Mouse (Mus musculus): Measurements from ENCODE around the gene Plekhn1. TPM values are rescaled to one million over a fixed set of nuclear protein-coding genes. Genes with fewer than 3 reads are reported as not detected.

Plekhn1 gene
- total RNA-seq, 1 experiment from 2014 or later: 19.0 TPM

DNA sequence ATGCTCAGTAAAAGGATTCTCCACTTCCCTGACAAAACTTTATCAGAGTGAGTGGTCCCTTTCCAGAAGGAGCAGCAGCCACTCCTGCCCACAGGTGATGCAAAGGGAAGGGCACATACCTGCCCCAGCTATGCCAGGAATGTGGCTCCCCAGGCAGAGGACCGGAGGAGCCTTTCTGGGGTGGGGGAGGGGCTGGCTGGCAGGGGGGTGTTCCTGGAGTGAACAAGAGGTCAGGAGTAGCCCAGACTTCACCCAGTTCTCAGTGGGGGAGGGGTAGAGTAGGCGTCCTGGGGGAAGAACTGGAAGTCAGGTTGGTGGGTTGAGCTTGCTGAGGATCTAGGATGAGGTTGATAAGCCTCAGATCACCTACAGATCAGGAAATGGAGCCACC is 41.5 kb downstream of the Plekhn1 start:
- ATAC-seq (replicated peaks in 1 of 2; ENCODE audit: insufficient read depth in 1 of 2, low FRiP score in 2 of 2, low TSS enrichment in 1 of 2, low read depth in 1 of 2, poor library complexity in 2 of 2, severe bottlenecking in 2 of 2): no peak

DNA sequence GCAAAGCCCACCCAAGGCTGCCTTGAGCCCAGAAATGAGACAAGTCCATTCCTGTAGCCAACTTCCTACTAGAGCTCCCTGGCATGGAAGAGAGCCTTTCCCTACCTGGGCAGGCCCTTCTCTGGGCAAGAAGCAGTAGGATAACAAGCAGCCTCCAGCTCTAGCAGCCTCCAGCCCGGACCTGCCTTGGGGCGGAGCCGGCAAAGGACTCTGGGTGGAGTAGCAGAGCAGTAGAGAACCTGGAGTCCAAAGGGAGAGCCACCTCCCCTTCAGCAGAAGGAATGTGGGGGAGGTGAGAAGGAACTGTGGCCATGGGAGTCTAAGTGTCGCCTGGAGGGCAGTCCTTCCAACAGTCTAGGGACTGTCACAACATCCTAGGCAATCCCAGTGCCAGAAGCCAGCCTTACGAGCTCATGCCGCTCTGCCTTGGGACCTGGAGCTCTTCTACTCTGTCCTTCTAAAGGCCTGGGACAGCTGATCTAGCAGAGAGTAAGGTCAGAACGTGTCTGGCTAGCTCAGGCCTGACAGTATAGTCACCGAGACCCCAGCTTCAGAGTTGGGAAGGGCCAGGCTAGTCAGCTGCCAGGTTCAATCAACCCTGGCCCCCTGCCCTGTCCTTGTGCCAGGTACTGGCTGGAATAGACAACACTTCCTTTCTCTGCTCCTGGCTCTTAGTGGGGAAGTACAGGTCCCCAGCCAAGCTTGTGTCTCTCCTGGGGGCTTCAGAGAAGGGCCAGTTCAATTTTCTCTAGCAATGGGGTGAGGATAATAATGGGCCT is 42.0 kb downstream of the Plekhn1 start:
- no peak for ATAC-seq (replicated peaks in 1 of 2; ENCODE audit: insufficient read depth in 1 of 2, low FRiP score in 2 of 2, low TSS enrichment in 1 of 2, low read depth in 1 of 2, poor library complexity in 2 of 2, severe bottlenecking in 2 of 2)

DNA sequence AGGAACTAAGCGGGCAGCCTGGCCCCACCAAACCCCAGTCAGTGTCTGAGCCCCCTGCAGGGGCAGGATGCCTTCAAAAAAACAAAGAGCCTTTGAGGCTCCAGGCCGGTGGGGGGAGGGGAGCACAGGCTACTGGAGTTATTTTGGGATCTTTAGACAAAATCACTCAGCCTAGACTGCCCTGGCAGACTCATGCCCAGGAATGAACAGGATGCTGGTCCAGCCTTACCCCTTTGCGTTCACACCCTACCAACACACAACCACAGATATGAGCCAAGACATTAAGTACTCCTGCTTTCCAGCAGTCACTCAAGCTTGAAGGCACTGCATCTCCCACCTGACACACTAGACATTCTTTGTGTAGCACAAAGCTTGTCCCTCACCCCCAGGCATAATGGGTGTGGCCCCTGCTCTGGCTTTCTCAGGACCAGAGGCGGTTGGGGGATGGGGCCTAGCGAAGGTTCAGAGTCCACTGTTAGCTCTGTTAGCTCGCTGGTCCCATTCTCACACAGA is 45.8 kb downstream of the Plekhn1 start:
- no peak for ATAC-seq (replicated peaks in 1 of 2; ENCODE audit: insufficient read depth in 1 of 2, low FRiP score in 2 of 2, low TSS enrichment in 1 of 2, low read depth in 1 of 2, poor library complexity in 2 of 2, severe bottlenecking in 2 of 2)

DNA sequence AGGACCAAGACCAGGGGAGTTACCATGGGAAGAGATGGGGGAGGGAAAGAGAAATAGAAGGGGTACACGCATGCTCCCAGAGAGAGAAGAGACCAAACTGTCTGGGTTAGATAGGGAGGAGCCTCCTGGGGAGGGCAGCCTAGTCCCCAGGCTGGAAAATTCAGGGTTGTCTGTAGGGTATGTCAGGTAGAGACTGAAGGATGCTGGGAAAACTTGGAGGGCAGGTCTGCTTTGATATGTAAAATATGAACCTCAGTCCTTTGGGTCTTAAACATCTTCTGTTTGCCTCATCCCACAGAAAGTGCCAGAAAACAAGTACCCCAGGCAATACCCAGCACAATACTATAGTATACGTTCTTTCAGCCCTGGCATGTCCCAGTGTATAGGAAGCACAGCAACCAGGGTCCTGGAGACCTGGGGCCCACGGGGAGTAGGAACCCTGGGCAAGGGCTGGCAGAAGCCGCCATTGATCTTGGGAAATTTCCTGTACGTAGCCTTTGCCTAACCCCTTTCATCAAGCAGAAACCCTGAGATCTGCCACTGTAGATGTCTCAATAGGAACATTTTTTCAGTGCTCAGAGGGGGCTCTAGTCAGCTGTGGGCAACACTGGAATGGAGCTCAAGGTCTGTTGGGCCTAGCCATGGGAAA is 46.4 kb downstream of the Plekhn1 start:
- peak; percentile 19 to 50; a peak in 1 of 4 replicates for ATAC-seq (replicated peaks in 1 of 2; ENCODE audit: insufficient read depth in 1 of 2, low FRiP score in 2 of 2, low TSS enrichment in 1 of 2, low read depth in 1 of 2, poor library complexity in 2 of 2, severe bottlenecking in 2 of 2)

DNA sequence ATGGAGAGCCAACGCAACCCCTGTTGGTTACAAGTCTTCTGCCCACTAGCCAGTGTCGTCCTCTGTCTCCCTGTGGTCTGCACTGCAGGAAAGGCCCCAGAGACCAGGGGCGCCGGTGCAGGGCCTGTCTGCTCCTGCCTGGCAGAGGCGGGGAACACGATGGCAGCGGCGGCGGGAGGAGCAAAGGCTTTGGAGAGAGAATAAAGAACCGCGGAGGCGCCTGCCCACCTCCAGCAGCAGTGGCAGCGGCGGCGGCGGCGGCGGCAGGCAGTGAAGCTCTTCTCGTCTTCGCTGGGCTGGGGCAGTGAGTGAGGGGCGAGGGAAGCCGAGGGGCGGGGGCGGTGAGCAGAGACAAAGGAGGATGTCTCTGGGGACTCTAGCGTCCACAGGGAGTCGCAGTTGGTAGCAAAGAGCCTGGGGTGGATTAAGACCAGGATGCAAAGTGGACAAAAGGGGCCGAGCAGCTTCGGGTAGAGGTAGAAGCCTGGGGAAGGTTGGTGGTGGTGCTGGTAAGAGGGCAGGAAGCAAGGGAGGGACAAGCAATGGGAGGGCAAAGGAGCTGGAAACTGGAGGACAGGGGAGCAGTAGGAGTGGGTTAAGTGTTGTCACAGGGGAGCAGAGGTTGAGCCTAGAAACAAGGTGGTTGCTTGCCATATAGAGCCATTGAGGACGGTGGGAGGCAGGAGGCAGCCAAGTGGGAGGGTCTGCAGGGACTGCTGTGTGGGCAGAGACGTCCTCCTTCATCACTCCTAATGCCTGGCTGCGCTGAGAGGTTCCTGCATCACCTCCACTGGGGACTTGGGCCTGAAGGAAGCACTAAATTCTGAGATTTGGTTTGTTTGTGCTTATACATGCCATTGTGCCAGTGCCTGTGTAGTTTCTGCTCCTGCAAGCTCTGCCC is 48.5 kb downstream of the Plekhn1 start:
- ATAC-seq (replicated peaks in 1 of 2; ENCODE audit: insufficient read depth in 1 of 2, low FRiP score in 2 of 2, low TSS enrichment in 1 of 2, low read depth in 1 of 2, poor library complexity in 2 of 2, severe bottlenecking in 2 of 2): peak in 1 of 2 experiments; percentile 29; a peak in 1 of 4 replicates

DNA sequence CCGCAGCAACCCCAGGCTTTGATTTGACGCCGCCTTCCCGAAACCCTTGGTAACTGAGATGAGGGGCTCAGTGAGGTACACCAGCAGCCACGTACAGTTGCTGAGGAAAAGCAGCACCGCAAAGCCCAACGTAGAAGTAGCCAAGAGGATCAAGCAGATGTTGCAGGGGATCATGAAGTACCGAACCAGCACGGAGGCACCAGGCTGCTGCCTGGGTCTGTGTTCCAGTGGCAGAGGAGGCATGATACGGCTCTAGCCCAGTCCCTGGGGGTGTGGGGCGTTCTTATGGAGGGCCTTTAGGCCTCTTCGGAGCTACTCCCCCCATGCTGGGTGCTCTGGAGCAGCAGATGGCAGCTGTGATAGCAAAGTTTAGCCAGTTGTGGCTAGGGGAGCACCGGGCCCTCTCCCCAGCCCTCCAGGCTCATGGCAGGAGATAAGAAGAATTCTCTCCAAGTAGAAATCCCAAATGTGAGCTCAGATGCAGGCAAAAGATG is 49.2 kb downstream of the Plekhn1 start:
- ATAC-seq (replicated peaks in 1 of 2; ENCODE audit: insufficient read depth in 1 of 2, low FRiP score in 2 of 2, low TSS enrichment in 1 of 2, low read depth in 1 of 2, poor library complexity in 2 of 2, severe bottlenecking in 2 of 2): no peak

DNA sequence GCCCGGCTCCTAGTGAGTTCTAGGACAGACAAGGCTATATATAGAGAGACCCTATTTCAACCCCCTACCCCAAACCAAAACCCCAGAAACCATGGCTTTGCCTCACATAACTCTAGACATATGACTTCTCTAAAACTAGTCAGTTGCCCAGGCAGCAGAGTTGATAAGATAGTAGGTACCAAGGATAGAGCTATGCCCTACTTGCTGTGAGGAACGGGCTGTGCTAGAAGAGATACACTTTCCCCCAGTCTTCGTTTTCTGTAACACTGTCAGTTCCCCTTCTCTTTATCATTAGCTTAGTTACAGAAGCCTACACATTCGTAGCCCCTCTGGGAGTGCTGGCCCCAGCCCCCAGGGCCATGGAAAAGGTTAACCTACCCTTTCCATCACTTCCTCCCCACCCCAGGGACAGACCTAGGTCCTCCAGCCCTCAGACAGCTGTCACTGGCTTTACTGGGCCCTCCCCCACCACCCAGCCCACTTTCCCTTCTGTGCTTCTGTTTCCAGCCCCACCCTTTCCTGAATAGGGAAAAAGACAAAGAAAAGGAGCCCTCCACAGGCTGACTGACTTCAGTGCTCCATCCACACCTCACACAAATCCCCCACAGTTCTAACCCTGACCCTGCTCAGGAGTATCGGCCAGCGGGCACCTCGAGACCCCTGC is 50.2 kb downstream of the Plekhn1 start:
- ATAC-seq (replicated peaks in 1 of 2; ENCODE audit: insufficient read depth in 1 of 2, low FRiP score in 2 of 2, low TSS enrichment in 1 of 2, low read depth in 1 of 2, poor library complexity in 2 of 2, severe bottlenecking in 2 of 2): no peak

DNA sequence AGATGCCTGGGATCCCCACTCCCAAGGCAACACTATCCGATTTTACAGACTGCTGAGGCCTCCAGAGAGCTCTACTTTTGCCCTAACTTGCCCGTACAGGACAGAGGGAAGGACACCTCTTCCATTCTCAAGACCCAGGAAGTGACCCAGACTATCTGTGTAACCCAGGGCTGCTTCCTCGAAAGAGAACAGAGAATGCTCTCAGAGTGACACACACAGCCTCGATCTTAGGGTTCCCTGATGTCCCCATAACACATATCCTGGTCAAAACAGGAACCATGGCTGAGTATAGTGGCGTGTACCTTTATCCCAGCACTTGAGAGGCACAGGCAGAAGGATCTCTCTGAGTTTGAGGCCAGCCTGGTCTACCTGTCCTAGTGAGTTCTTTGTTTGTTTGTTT is 50.9 kb downstream of the Plekhn1 start:
- no peak for ATAC-seq (replicated peaks in 1 of 2; ENCODE audit: insufficient read depth in 1 of 2, low FRiP score in 2 of 2, low TSS enrichment in 1 of 2, low read depth in 1 of 2, poor library complexity in 2 of 2, severe bottlenecking in 2 of 2)

DNA sequence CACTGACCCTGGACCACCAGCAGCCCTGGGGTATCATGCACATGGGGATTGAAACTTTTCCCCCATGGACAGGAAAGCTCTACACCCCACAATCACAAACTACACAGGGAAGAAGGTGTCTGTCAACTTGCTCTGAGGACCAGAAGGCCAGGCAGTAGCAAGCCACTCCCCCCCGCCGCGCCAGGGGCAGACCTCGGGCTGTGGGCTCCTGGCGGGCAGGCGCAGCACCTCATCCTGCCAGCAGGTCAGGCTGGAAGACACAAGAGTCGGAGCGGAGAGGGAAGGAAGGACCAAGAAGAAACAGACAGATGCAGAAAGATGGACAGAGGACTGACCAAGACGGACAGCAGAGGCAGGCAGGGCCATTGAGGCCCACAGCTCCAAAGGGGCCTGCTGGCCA is 57.0 kb downstream of the Plekhn1 start:
- no peak for ATAC-seq (replicated peaks in 1 of 2; ENCODE audit: insufficient read depth in 1 of 2, low FRiP score in 2 of 2, low TSS enrichment in 1 of 2, low read depth in 1 of 2, poor library complexity in 2 of 2, severe bottlenecking in 2 of 2)

DNA sequence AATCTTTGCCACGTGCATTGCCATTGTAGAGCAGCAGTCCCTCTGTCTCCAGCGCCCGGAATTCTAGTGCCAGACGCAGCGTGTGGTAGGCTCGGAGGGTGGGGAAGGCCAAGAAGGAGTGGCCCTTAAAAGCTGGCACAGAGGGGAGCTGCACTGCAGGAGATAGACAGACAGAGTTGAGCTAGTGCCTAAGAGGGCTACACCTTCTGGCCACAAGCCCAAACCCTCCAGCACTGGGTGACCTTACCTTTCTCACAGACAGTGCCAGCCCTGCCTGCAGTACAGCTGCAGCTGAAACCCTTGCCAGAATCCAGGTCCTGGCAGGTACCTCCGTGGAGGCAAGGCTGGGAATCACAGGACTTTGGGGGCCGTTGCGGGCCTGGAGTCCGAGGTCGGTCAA is 62.8 kb downstream of the Plekhn1 start:
- ATAC-seq (replicated peaks in 1 of 2; ENCODE audit: insufficient read depth in 1 of 2, low FRiP score in 2 of 2, low TSS enrichment in 1 of 2, low read depth in 1 of 2, poor library complexity in 2 of 2, severe bottlenecking in 2 of 2): no peak

Other genes starting within 250 kb of the Plekhn1 start
- gene B3galt6, start 242.2 kb downstream of the Plekhn1 start, total RNA-seq (2017): 8.6 and 11.8 TPM in 2 replicates
- 151 and 176 TPM in 2 replicates for gene Sdf4, start 242.0 kb downstream of the Plekhn1 start, total RNA-seq (2017)
- gene Tnfrsf4, start 221.0 kb downstream of the Plekhn1 start, total RNA-seq (2017): 2.3 and 6.6 TPM in 2 replicates
- gene Tnfrsf18, start 208.7 kb downstream of the Plekhn1 start, total RNA-seq (2017): 14.5 and 33.5 TPM in 2 replicates
- 1.3 TPM in 1 of 2 replicates, not detected in the other for gene Ttll10, start 175.4 kb downstream of the Plekhn1 start, total RNA-seq (2017)
- 35.2 and 42.8 TPM in 2 replicates for gene 9430015G10Rik, start 124.9 kb downstream of the Plekhn1 start, total RNA-seq (2017)
- not detected in 2 replicates for gene Rnf223, start 104.3 kb downstream of the Plekhn1 start, total RNA-seq (2017)
- 2.1 and 5.2 TPM in 2 replicates for gene Agrn, start 37.4 kb downstream of the Plekhn1 start, total RNA-seq (2017)
- gene Isg15, start 34.0 kb downstream of the Plekhn1 start, total RNA-seq (2017): 4.3 and 6.7 TPM in 2 replicates
- 1.9 and 2.6 TPM in 2 replicates for gene AW011738, start 31.6 kb downstream of the Plekhn1 start, total RNA-seq (2017)
- not detected in 2 replicates for gene Perm1, start 19.0 kb downstream of the Plekhn1 start, total RNA-seq (2017)
- gene Noc2l, start 1.2 kb upstream of the Plekhn1 start, total RNA-seq (2017): 125 and 131 TPM in 2 replicates
- 0.30 and 0.63 TPM in 2 replicates for gene Samd11, start 20.8 kb upstream of the Plekhn1 start, total RNA-seq (2017)
- not detected in 2 replicates for gene Vmn2r-ps159, start 96.2 kb upstream of the Plekhn1 start, total RNA-seq (2017)

Data from hematopoietic stem cell, adult 5-6 weeks (primary cell).